Mouse (Mus musculus) common myeloid progenitor, adult 5-6 weeks (primary cell): ENCODE measurements at regions not wholly inside any gene's neighbourhood (a gene's known extent, or its start where the extent isn't known, plus 50 kb on each side); places are given as distances from the start of the nearest gene placed in this dataset.

Source experiments
- ATAC-seq: replicated peaks from 2 replicates; pipeline ENCODE4 v1.8.0; 2016; ENCODE audit warnings: low read depth, mild to moderate bottlenecking, moderate TSS enrichment, inconsistent platforms; ENCODE audit not compliant: poor library complexity, severe bottlenecking

DNA sequence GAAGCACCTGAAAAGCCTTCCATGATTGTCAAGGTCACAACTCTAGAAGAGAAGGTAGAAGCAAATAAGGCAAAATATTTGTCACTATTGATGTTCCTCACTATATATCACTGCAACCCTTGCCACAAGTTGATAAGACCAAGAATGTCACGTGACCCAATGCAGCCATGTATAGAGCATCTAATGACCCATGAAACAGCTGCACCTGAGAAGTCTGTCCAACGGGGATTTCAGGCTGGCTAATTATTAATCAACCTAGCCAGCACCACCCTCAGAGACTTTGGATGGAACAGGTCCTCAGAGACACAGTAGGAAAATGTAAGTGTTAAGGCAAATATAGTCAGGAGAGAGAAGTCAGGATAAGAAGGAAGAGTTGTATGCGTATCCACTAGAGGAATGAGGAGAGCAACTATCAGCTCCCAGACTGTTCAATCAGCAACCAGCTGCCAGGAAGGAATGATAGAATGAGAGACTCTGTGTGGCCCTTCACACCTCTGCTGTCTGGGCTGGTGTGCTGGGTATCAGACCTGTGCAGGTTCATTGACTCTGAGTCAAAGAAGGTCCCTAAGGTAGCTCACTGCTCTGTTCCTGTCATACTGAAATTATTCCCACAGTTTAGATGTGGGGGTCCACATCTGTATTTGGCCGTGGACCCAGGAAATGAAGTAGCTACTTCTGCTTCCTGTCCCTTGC is 247.4 kb downstream of the Epha4 start:
- ATAC-seq: no peak

DNA sequence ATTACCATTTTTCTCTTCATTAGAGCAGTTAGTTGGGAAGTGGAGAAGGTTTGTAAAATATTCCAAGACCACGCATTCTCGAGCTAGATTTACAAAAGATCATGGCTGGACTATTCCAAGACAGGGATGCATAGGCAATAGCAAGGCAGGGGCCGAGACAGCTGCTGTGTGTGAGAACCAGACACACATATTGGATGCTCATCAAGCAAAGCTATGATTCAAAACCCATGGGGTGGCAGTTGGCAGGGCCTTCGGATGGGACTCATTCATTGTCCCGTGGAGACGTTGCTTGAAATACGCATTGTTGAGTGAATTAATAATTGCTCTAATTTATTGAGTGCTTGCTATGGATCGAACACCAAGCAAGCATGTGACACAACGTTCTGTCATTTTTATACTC is 239.6 kb downstream of the Epha4 start:
- no peak for ATAC-seq

DNA sequence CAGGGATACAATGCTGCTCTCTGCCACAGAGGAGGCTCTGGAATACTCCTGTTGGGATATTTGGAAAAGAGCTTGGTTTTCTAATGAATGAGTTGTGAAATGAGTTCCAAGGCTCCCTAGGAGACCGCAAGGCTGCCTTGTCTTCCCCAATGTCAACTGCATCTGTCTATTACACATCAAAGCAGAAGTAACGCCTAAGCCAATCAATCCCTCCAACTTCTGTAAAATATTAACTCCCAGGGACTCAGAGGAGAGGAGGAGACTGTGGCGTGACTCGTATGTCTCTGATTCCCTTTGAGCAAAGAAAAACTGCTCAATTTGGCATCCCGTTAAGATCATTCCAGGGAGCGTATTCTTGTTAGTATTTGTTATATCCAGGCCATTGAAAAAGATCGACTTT is 235.3 kb downstream of the Epha4 start:
- peak; percentile 51; the same call in 1 of the 2 replicates for ATAC-seq

DNA sequence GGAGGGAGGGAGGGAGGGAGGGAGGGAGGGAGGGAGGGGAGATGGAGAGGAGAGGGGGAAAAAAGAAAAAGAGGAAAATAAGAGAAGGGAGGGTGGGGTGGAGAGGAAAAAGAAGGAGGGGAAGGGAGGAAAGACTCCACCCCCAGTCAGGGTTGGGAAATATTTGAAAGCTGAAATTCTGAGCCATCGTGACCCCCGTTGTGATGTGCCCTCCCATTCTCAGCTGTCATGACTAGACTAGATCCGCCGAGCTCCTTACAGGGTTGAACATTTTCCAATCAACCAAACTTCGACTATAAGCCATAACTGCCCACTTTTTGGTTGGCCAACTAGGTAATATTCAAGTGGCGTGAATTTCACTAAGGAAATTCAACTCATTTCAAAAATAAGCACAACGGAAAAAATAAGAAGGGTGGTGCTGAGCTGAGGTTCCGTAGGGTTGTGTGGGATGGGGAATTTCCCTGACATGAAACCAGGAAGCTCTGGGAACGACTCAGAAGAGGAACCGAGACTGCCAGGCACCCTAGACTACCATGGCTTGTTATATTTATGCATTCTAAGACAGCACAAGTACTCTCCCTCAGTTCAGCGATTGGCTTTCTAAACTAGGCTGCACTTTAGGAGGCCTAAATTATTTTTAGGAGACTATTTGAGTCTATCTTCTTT is 234.4 kb downstream of the Epha4 start:
- ATAC-seq: peak; percentile 73

DNA sequence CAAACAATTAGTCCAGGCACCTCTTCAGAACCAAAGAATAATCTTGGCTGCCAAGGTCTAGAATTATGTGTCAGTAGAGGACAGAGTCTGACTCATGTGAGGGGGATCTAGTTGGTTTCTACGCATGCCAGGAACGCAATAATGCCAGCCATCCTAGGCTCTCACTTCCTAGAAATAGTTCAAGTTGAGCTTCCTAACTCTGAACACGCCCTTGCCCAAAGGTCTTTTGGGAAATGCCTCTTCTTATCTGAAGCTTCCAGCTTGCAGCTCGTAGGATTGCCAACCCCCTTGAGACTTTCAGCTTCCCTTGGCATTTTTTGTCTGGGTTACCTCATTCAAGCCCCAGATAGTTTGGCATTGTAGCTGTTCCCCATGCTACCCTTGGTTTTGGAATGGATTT is 233.1 kb downstream of the Epha4 start:
- ATAC-seq: peak; percentile 35

DNA sequence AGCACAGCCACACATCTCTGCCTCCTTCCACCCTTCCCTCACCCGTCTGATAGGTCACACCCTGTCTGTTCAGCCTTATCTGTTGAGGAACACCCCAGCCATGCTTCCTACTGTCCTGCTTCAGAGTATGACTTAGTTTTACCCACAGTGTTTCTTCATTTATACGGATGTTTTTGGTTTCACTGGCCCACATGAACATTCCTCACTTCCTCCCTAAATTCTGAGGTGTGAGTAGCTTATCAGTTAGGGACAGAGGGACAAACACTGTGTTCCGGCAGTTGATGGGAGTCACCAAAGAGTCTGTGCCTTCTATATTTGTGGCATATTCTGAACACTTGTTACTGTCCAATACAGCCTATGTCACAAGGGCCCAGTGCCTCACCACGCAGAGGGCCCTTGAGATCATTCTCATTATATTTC is 216.2 kb downstream of the Epha4 start:
- peak; percentile 95 for ATAC-seq

DNA sequence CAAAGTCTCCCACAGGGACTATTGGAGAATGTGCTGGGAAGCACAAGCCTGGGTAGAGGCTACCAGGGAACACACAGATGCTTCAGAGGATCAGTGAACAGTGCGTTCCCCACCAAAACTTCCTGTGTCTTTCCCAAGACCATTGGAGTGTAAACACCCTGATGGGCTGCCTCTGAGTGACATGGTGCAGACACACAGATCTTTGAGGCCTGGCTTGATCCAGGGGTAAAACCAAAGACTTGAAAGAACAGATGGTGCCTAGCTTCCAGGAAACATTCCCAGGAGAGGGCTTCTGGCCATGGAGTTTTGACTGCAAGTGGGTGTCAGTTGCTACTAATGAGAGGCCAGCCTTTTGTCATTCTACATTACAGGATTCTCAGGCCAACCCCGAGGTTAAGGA is 214.1 kb downstream of the Epha4 start:
- no peak for ATAC-seq

DNA sequence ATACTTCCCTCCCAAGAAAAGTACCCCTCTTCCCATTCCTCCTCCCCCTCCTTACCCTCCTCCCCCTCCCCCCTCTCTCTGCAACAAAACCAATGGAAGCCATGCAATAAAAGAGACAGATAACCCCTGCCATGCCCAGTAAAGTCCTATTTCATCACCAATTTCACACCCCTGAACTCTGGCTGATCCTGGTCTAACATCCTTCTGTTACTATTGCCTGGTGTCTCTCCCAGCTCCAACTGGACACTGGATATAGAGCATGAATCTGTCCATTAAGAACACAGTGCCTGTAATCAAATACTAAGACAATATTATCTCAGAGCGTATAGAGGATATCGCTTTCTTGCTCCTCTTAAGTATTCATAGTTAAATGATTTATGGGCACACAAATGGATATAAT is 210.1 kb downstream of the Epha4 start:
- no peak for ATAC-seq

DNA sequence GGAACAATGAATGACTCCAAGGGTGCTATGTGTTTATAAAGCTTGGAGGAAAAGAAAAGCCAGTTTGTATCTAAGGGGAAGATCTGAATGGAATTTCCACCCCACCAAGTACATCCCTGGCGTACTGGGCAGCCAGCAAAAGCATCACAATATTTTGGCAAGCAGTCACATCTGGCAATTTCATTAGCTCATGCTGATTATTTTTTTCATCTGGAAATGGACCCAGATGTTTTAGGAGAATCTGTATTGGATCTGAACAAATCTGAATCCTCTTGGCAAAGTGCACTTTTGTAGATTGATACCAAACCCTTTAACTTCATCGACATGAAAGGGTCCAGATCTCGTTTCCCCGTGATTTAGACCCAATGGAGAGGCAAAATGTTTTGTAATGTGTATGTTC is 207.1 kb downstream of the Epha4 start:
- no peak for ATAC-seq

DNA sequence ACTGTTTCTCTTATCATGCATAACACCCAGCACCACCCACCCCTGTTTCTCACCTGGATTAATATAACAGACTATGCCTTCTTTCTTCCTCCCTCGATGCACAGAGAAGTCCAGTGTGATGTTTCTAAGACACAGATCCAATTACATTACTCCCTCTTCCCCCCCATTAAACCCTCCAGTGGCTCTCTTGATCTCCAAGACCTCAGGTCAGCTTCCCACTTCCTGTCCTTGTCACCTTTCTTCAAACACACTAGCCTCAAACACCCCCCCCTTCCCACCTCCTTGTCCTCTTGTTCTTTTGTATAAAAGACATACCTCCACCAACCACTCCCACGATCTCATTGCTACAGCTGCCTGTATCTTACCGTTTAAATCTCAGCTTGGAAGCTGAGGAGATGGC is 201.8 kb downstream of the Epha4 start:
- ATAC-seq: no peak

DNA sequence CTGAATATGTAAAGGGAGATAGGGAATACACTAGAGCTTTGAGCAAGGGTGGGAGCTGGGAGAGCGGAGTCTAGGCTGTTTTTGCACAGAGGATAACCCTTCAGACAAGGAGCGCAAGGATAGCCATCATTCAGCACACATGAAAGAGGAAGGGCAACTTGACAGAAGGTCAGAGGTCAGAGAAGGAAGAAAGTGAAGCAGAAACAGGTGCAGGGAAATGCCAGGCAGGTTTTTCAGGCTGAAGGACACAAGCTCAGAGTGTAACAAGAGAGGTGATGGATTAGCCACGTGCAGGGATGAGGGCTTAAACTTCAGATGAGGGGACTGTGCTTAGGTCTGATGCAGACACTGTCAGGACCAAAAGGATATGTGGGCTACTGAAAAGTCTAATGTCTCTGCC is 199.5 kb downstream of the Epha4 start:
- no peak for ATAC-seq

DNA sequence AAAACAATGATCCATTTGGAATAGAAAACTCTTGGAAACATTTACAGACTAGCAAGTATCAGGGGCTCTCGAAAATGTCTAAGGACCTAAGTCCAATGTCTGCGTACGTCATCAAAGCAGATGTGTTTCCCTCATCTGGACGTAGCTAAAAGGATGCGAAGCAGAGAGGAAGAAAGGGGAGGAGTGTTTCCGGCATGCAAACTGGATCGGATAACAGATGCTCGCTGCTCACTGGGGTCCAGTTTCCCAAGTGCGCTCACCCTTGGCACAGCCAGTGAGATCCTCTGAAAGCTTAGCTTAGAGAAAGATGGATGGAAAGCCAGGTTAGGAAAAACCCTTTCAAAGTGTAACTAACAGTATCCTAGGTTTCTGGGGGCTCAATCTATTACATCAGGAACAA is 198.7 kb downstream of the Epha4 start:
- no peak for ATAC-seq
